Mouse (Mus musculus) olfactory bulb, adult 2 months (tissue): ENCODE data around the gene Rufy1.

Source experiments
- CTCF ChIP-seq: fragments of 200-500 bp; IDR thresholded peaks from 2 replicates; pipeline ENCODE4 v1.5.1; 2012; ENCODE audit warnings: low read depth, mild to moderate bottlenecking, low read length, moderate library complexity; ENCODE audit not compliant: insufficient read depth
- POLR2A ChIP-seq: fragments of 200-500 bp; IDR thresholded peaks from 2 replicates; pipeline ENCODE4 v1.6.1; 2012; ENCODE audit warnings: mild to moderate bottlenecking, low read depth, low read length, moderate library complexity; ENCODE audit not compliant: insufficient read depth

DNA sequence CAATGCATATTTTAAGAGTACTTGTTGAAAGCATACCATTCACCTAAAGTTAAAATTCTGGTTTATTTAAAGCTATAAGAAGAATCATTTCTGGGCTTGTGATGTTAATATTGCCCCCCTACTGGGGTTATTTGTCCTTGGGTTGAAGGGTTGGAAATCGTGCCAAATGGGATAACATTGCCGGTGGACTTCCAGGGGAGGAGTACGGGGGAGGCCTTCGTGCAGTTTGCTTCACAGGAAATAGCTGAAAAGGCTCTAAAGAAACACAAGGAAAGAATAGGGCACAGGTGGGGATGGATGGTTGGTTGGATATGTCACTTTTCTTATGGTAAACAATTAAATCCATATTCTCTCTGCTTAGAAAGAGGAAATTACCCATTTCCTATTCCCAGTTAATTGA lies 49.6 kb downstream of the Rufy1 start:
- TF ChIP-seq CTCF (no peak), POLR2A (no peak)
